Mouse (Mus musculus) kidney, adult 18-20 months (tissue): ENCODE measurements at regions not wholly inside any gene's neighbourhood (a gene's known extent, or its start where the extent isn't known, plus 50 kb on each side); places are given as distances from the start of the nearest gene placed in this dataset.

ENCODE experiments used
- DNase-seq: peaks from one replicate; pipeline ENCODE4 v3.0.0; 2021

DNA sequence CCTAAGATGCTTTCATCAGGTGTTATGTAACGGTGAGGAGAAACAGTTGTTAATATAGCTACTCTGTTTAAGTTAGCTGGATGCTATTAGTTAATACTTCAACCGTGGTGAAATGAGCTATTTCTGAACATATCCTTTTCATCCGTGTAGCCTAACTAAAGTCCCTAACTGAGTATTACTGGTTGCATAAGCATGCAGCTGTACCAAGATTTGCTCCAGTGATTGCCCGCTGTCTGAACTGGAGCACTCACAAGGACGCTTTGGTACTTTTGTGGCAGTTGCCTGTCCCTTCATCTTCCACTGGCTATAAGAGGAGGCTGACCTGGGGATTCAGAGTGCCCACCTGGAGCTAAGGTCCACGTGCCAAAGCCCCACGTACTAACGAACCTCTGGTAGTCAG is 65.3 kb upstream of the Lnx1 start:
- DNase-seq = no peak

DNA sequence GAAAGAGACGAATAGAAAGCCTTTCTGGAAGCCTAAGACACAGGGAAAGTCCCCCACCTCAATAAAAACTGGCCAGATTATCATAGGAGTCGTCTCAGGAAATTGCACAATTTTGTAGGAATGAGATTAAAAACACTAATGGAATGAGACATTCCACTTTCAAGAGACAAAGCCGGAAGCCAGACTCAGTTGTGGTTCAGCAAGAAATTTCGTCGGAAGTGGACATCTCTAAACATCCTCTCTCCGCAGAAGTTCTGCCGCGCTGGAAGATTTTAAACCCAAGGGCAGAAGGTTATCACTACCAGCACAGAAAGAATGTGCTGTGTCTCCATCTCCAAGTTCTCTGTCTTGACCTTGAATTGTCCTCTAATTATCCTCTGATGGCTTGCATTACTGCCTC is 63.5 kb upstream of the Lnx1 start:
- no peak for DNase-seq

DNA sequence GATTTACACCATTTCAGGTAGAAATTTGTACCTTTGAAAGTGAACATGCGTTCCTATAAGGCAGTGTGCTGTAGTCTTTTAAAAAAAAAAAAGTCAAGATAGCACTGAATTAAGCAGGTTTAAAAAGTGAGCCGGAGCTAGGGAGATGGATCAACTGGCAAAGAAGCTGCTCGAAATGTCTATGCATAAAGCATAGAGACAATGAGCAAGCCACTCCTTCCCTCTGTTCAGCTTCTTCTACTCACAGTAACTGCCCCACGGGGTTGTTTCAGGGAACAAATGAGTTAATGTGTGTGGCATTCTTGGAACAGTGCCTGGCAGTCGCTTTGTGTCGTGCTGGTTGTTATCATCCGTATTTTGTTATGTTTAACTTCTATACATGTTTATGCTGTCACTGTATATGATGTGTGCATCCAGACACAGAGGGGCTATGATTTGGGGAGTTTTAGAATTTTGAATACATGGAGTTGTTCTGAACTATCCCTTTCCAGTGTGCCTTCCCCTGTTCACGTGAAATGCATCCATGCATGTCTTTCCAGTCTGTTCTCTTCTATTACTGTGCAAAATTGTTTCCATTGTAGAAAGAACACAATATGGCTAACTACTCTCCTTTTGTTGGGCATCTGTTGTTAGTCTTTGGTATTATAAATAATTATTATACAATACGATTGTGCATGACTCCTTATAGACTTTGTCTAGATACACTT is 62.5 kb upstream of the Lnx1 start:
- no peak for DNase-seq

DNA sequence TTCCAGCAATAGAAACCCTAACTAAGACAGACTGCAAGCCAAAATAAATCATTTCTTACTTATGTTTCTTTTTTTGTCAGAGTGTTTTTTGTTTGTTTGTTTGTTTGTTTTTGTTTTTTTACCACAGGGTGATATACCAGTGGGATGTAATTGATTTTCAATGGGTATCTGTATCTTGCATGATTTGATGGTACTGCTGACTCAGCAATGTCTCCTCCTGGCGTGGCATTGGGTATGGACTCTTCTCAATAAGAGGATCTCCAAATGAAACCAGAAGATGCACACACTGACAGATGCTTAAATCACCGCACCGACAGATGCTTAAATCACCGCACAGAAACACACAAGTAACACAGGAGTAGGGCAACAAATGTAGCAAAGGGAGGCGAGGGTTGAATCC is 54.8 kb upstream of the Lnx1 start:
- no peak for DNase-seq

DNA sequence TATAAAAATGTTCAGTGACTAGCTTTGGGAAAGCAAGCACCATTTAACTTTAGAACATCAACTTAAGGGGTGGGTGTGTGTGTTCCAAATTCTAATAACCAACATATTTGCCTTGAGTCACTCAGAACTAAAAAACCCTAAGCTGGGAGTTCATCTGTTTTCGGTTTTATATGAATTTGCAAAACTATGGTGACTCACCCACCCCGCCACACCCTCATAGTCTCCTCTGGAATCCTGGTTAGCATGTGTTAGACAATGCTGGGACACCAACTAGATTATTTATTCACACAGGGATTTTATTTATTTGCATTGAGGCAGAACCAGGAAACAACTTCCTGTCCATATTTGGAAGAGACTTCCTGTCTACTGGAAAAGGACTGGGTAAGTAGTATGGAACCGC is 50.2 kb upstream of the Lnx1 start:
- DNase-seq = no peak
